Mouse (Mus musculus): ENCODE measurements around the gene Gsdme.

Gene Gsdme

DNA sequence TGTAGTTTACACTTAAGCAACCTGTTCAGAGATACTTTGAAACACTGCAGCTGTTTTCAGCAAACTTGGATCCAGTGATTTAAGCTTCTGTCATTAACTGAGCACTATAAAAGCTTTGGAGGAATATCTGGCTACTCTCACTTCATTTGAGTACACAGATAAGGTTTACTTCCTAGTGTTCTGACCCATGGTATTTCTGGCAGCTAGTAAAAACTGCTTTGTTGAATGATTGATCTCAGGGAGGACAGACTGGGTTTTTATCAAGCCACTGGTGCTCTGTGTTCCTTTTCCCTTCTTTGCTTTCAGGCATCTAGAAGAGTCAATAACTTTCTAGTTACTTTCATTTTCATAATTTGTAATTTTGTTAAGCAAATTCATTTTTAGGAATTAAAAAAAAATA, 74.3 kb downstream of the Gsdme start:
- DNase-seq (ENCODE audit: low read depth, low spot score): peak; percentile 11

DNA sequence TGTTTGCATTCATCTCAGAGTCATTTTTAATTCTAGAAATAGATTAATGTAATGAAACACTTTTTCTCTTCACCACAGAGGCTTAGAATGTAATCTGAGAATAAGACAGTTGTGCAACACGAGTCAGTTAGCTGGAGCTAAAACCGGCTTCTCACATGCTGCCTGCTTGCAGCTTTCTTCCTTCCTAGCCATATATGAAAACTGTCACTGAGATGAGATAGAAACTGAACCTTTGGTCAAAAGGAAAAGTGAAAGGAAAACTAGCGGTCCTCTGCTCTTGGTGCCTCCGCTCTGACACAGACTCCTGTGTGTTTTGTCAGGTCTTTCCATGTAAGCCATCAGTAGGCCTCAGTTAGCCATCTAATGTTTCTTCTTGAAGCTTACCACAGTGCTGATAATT, 75.7 kb downstream of the Gsdme start:
- DNase-seq (ENCODE audit: low read depth, low spot score): peak; percentile 48

DNA sequence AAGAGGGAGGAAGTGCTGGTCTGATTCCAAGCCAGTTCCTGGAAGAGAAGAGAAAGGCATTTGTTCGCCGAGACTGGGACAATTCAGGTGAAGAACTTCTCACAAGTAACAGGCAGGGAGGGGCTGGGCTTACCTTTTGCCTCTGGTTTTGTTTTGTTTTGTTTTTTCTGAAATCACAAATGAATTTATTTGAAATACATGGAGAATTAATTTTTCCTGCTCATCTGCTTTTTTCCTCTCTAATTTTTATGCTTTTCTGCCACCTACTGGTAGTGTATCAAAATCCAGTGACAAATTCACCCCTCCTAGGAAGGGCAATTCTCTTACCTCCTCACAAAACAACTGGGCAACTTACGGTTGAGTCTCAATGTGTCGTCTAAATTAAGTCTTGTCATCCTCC, 83.5 kb downstream of the Gsdme start:
- DNase-seq (ENCODE audit: low read depth, low spot score): peak; percentile 13

DNA sequence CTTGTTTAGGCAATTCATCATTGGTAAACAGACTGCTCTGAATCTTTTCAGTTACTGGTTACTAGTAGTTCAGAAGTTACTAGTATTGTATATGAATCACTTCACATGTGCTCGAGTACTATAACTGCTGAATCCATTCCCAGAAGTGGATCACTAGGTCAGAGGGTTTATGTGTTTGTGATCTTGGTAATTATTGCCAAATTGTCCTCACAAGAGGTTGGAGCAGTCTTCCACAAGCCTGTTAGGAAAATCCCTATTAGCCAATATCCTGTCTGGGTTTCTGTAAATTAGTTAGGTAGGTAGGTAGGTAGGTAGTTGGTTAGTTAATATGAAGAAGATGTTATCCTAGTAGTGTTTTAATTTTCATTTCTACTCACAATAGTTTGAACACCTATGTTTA, 87.9 kb downstream of the Gsdme start:
- DNase-seq (ENCODE audit: low read depth, low spot score): no peak

DNA sequence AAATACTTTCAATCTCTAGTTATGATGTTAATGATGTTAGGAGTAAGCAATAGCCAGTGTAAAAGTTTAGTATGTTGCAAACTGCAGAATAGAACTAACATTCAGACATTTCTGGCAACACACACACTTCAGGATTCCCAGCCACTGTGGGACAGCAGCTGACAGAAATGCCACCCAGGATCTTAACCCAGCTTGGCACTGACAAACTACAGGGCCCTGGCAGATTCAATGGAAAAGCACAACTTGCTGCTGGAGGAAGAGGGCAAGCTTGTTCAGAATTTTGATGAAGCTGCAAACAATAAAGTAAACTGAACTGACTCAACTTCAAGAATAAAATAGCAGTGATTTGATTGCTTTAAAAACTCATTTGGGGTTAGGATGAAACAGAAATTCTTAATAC, 93.9 kb downstream of the Gsdme start:
- no peak for DNase-seq (ENCODE audit: low read depth, low spot score)

DNA sequence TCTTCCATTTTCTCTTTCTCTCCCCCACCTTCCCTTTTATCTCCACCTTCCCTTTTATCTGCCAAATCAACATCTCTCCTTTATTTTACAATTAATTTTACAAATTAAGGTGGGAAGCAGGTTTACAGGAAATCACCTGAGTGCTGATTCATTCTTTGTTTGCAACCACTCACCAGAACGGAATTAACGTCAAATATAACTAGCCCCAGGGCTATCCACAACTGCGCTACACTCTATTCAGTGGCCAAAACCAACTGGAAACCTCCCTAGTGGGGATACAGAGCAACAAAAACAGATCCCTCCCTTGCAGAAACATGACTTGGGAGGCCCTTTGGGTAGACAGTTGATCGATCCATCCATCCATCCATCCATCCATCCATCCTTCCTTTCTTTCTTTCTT, 94.8 kb downstream of the Gsdme start:
- no peak for DNase-seq (ENCODE audit: low read depth, low spot score)

DNA sequence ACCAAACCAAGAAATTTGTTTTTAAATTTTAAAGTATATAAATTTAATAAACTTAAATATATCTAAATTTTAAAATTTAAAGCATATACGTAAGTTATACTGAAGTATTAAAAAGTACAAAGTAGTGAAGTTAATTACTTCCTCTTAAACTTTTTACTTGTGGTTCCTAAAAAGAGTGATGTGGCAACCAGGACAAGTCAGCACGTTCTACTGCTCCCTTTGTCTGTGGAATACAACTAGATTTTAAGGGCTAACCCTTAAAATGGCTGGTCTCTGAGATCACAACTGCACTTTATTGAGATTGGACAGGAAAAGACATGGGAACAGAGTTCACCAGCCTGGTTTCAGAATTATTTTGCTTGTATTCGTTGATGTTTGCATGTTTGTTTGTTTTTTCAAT, 100.6 kb downstream of the Gsdme start:
- no peak for DNase-seq (ENCODE audit: low read depth, low spot score)

DNA sequence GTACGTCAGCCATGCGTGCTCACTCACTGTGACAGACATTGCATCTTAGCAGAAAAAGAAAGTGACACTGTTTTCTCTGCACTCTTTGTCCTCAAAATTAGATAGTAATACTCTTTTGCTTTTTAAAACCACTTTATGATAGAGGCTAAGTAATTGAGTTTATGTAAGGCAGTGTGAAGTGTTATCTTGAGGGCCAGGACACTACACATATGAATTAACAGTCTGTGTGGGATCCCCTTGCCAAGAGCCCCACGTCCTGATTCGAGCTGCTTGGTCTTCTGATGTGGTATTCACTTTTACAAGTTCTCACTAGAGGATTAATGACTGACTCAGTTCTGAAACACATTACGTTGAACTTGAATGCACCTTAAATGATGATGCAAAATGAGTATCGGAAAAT, 103.8 kb downstream of the Gsdme start:
- no peak for DNase-seq (ENCODE audit: low read depth, low spot score)

DNA sequence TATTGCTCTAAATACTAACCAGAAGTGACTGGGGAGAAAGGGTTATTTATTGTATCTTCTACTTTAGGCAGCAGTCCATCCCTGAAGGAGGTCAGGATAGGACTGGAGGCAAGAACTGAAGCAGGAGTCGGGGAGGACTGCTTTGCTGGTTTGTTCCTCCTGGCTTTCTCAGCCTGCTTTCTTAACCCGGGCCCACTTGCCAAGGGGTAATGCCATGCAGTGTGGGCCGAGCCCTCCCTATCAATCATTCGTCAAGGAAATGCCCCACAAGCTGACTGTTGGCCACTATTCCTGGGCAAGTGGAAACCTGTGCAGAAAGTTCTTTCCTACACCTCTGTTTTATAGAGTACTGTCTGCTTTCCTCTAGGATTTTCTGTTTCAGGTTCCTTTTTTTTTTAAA, 114.3 kb downstream of the Gsdme start:
- no peak for DNase-seq (ENCODE audit: low read depth, low spot score)

DNA sequence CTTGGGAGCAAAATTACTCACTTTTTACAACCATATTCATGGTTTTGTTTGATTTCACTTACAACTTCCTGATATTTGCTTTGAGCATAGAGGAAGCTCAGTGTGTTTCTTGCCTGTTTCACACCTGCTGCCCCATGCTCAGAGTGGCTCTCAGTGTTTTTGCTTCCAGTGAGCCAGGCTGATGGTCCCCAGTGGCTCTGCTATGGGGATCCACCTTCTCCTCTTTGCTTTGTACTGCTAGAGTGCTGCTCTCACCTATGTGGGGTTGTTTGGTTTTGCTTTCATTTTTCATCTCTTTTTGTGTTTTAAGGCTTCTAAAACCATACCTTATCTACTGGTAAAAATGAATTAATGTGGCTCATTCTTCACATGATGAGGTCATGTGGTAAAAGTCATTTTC, 117.5 kb downstream of the Gsdme start:
- DNase-seq (ENCODE audit: low read depth, low spot score): peak; percentile 69

DNA sequence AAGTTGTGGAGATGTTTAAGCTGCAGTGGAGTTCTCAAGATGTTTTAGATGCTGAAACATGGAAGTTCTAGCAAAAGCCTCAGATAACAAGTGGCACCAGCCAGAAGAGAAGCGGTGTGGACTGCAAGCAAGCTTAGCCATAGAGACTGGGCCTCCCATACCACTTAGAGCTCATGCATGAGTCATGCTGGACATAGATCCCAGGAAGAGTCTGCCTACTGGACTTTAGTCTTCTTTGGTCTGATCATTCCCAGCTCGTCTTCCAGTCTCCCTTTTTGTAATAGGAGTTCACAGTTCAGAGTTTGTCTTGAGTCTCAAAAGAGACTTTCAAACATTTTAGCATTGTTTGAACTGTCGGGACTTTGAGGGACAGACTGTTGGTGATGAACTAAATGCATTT, 124.1 kb downstream of the Gsdme start:
- DNase-seq (ENCODE audit: low read depth, low spot score): no peak
